Mouse (Mus musculus): Measurements from ENCODE around the gene Nfx1. TPM values are rescaled to one million over a fixed set of nuclear protein-coding genes. Genes with fewer than 3 reads are reported as not detected.

Nfx1 gene
- polyA plus RNA-seq, 1 experiment from 2014 or later: 110 TPM

- H3K27me3 ChIP-seq: no peaks in the 10 kb centered on the region
- ATAC-seq (ENCODE audit: low FRiP score): peak; percentile 98
- under 1% methylated on average over 50 of the region's 50 CpGs for WGBS
- peak within 1 kb of the TSS; percentile 76 for H3K4me2 ChIP-seq (replicated peaks)
- peak within 1 kb of the TSS; percentile 90 for H3K9ac ChIP-seq
- H3K4me1 ChIP-seq: peaks cover 18% of the 10 kb centered on the region
- H3K9me3 ChIP-seq (replicated peaks): no peaks in the 10 kb centered on the region
- peaks cover 44% of the 10 kb centered on the region for H3K36me3 ChIP-seq
- H3K4me3 ChIP-seq: peak within 1 kb of the TSS; percentile 95
- H3K27ac ChIP-seq: peak within 1 kb of the TSS; percentile 89
Observed at GRCm38 (mm10) chr4:40948160-40948708, 22.5 kb upstream of the Nfx1 start, which contains the start of the genes Bag1 and Chmp5. TSS of gene Bag1 (minus strand) at chr4:40948294. TSS of gene Chmp5 (plus strand) at chr4:40948407.

- Histone ChIP-seq H3K9me3 (replicated peaks) (no peaks in the 10 kb centered on the region), H3K27me3 (no peaks in the 10 kb centered on the region), H3K4me1 (peaks cover 8% of the 10 kb centered on the region), H3K27ac (no peak overlapping the region), H3K36me3 (peaks cover 62% of the 10 kb centered on the region), H3K4me3 (no peak overlapping the region), H3K4me2 (replicated peaks) (no peak overlapping the region), H3K9ac (no peak overlapping the region)
- 79% methylated on average over 1 of the region's 1 CpGs for WGBS
- ATAC-seq (ENCODE audit: low FRiP score): no peak
Observed at GRCm38 (mm10) chr4:40953521-40953920, 17.2 kb upstream of the Nfx1 start.

GRCm38 (mm10) chr4:40955942-40956341 lies 14.8 kb upstream of the Nfx1 start:
- H3K4me3 ChIP-seq: no peak overlapping the region
- H3K4me2 ChIP-seq (replicated peaks): no peak overlapping the region
- no peaks in the 10 kb centered on the region for H3K9me3 ChIP-seq (replicated peaks)
- ATAC-seq (ENCODE audit: low FRiP score): no peak
- peaks cover 76% of the 10 kb centered on the region for H3K36me3 ChIP-seq
- H3K9ac ChIP-seq: no peak overlapping the region
- 88% methylated on average over 6 of the region's 6 CpGs for WGBS
- no peaks in the 10 kb centered on the region for H3K27me3 ChIP-seq
- no peak overlapping the region for H3K27ac ChIP-seq
- H3K4me1 ChIP-seq: no peaks in the 10 kb centered on the region

- H3K4me3 ChIP-seq: no peak overlapping the region
- H3K27me3 ChIP-seq: no peaks in the 10 kb centered on the region
- WGBS: 94% methylated on average over 3 of the region's 3 CpGs
- no peaks in the 10 kb centered on the region for H3K4me1 ChIP-seq
- H3K4me2 ChIP-seq (replicated peaks): no peak overlapping the region
- no peaks in the 10 kb centered on the region for H3K9me3 ChIP-seq (replicated peaks)
- H3K9ac ChIP-seq: no peak overlapping the region
- ATAC-seq (ENCODE audit: low FRiP score): no peak
- H3K27ac ChIP-seq: no peak overlapping the region
- H3K36me3 ChIP-seq: peaks cover 82% of the 10 kb centered on the region
Observed at GRCm38 (mm10) chr4:40963536-40963935, 7.2 kb upstream of the Nfx1 start.

GRCm38 (mm10) chr4:40969161-40969560 lies 1.5 kb upstream of the Nfx1 start:
- Histone ChIP-seq H3K36me3 (peaks cover 33% of the 10 kb centered on the region), H3K9me3 (replicated peaks) (no peaks in the 10 kb centered on the region), H3K27ac (no peak overlapping the region), H3K9ac (no peak overlapping the region), H3K4me2 (replicated peaks) (no peak overlapping the region), H3K27me3 (no peaks in the 10 kb centered on the region), H3K4me3 (no peak overlapping the region), H3K4me1 (peaks cover 18% of the 10 kb centered on the region)
- no peak for ATAC-seq (ENCODE audit: low FRiP score)
- 76% methylated on average over 4 of the region's 4 CpGs for WGBS

GRCm38 (mm10) chr4:40969781-40970591 lies 720 bp upstream of the Nfx1 start:
- no peaks in the 10 kb centered on the region for H3K9me3 ChIP-seq (replicated peaks)
- 29% methylated on average over 9 of the region's 13 CpGs for WGBS
- H3K27me3 ChIP-seq: no peaks in the 10 kb centered on the region
- peaks cover 27% of the 10 kb centered on the region for H3K36me3 ChIP-seq
- peak overlapping the region; percentile 79 for H3K4me2 ChIP-seq (replicated peaks)
- peak overlapping the region; percentile 89 for H3K9ac ChIP-seq
- H3K27ac ChIP-seq: peak overlapping the region; percentile 92
- H3K4me1 ChIP-seq: peaks cover 18% of the 10 kb centered on the region
- peak; percentile 72 for ATAC-seq (ENCODE audit: low FRiP score)
- peak overlapping the region; percentile 96 for H3K4me3 ChIP-seq

GRCm38 (mm10) chr4:40970592-40970841 lies 189 bp upstream of the Nfx1 start:
- no peak for ATAC-seq (ENCODE audit: low FRiP score)
- peaks cover 23% of the 10 kb centered on the region for H3K36me3 ChIP-seq
- H3K27me3 ChIP-seq: no peaks in the 10 kb centered on the region
- H3K4me1 ChIP-seq: peaks cover 18% of the 10 kb centered on the region
- H3K27ac ChIP-seq: peak overlapping the region; percentile 92
- H3K9ac ChIP-seq: peak overlapping the region; percentile 89
- H3K4me3 ChIP-seq: peak overlapping the region; percentile 96
- H3K9me3 ChIP-seq (replicated peaks): no peaks in the 10 kb centered on the region
- WGBS: under 1% methylated on average over 16 of the region's 16 CpGs
- H3K4me2 ChIP-seq (replicated peaks): peak overlapping the region; percentile 79

GRCm38 (mm10) chr4:40971744-40972143 lies 1.0 kb downstream of the Nfx1 start:
- peak overlapping the region; percentile 96 for H3K4me3 ChIP-seq
- peak overlapping the region; percentile 79 for H3K4me2 ChIP-seq (replicated peaks)
- 24% methylated on average over 13 of the region's 13 CpGs for WGBS
- peaks cover 18% of the 10 kb centered on the region for H3K4me1 ChIP-seq
- no peaks in the 10 kb centered on the region for H3K27me3 ChIP-seq
- peaks cover 16% of the 10 kb centered on the region for H3K36me3 ChIP-seq
- H3K27ac ChIP-seq: no peak overlapping the region
- no peaks in the 10 kb centered on the region for H3K9me3 ChIP-seq (replicated peaks)
- ATAC-seq (ENCODE audit: low FRiP score): no peak
- H3K9ac ChIP-seq: no peak overlapping the region

GRCm38 (mm10) chr4:40974011-40974410 lies 3.3 kb downstream of the Nfx1 start:
- peaks cover 26% of the 10 kb centered on the region for H3K36me3 ChIP-seq
- no peak overlapping the region for H3K4me2 ChIP-seq (replicated peaks)
- H3K4me1 ChIP-seq: peaks cover 18% of the 10 kb centered on the region
- WGBS: 95% methylated on average over 1 of the region's 1 CpGs
- no peak overlapping the region for H3K9ac ChIP-seq
- H3K27ac ChIP-seq: no peak overlapping the region
- H3K9me3 ChIP-seq (replicated peaks): no peaks in the 10 kb centered on the region
- no peak overlapping the region for H3K4me3 ChIP-seq
- no peak for ATAC-seq (ENCODE audit: low FRiP score)
- no peaks in the 10 kb centered on the region for H3K27me3 ChIP-seq

- Histone ChIP-seq H3K4me3 (no peak overlapping the region), H3K36me3 (peaks cover 39% of the 10 kb centered on the region), H3K27me3 (no peaks in the 10 kb centered on the region), H3K4me2 (replicated peaks) (no peak overlapping the region), H3K9me3 (replicated peaks) (no peaks in the 10 kb centered on the region), H3K27ac (no peak overlapping the region), H3K9ac (no peak overlapping the region), H3K4me1 (peaks cover 12% of the 10 kb centered on the region; the same call in 1 of the 2 replicates)
- WGBS: 92% methylated on average over 3 of the region's 3 CpGs
- no peak for ATAC-seq (ENCODE audit: low FRiP score)
Observed at GRCm38 (mm10) chr4:40975678-40976077, 5.0 kb downstream of the Nfx1 start.

- H3K36me3 ChIP-seq: peaks cover 49% of the 10 kb centered on the region
- WGBS: 93% methylated on average over 10 of the region's 10 CpGs
Observed at GRCm38 (mm10) chr4:40976651-40977050, 5.9 kb downstream of the Nfx1 start.

GRCm38 (mm10) chr4:40979430-40979829 lies 8.7 kb downstream of the Nfx1 start:
- Histone ChIP-seq H3K9ac (no peak overlapping the region), H3K4me2 (replicated peaks) (no peak overlapping the region), H3K4me3 (no peak overlapping the region), H3K27ac (no peak overlapping the region), H3K9me3 (replicated peaks) (no peaks in the 10 kb centered on the region), H3K27me3 (no peaks in the 10 kb centered on the region), H3K36me3 (peaks cover 56% of the 10 kb centered on the region), H3K4me1 (no peaks in the 10 kb centered on the region)
- ATAC-seq (ENCODE audit: low FRiP score): no peak
- WGBS: 100% methylated on average over 1 of the region's 1 CpGs

More at GRCm38 (mm10) chr4:40976651-40977050, 5.9 kb downstream of the Nfx1 start:
- no peak overlapping the region for H3K27ac ChIP-seq
- no peak overlapping the region for H3K9ac ChIP-seq
- no peak overlapping the region for H3K4me3 ChIP-seq
- H3K9me3 ChIP-seq (replicated peaks): no peaks in the 10 kb centered on the region
- peaks cover 12% of the 10 kb centered on the region; the same call in 1 of the 2 replicates for H3K4me1 ChIP-seq
- no peak for ATAC-seq (ENCODE audit: low FRiP score)
- no peak overlapping the region for H3K4me2 ChIP-seq (replicated peaks)
- H3K27me3 ChIP-seq: no peaks in the 10 kb centered on the region

- H3K4me2 ChIP-seq (replicated peaks): no peak overlapping the region
Observed at GRCm38 (mm10) chr4:40982486-40982885, 11.8 kb downstream of the Nfx1 start.

More at GRCm38 (mm10) chr4:40982486-40982885, 11.8 kb downstream of the Nfx1 start:
- Histone ChIP-seq H3K36me3 (peaks cover 66% of the 10 kb centered on the region), H3K9ac (no peak overlapping the region), H3K9me3 (replicated peaks) (no peaks in the 10 kb centered on the region), H3K4me3 (no peak overlapping the region), H3K4me1 (no peaks in the 10 kb centered on the region), H3K27me3 (no peaks in the 10 kb centered on the region), H3K27ac (no peak overlapping the region)
- WGBS: 89% methylated on average over 3 of the region's 3 CpGs
- ATAC-seq (ENCODE audit: low FRiP score): no peak

Data from hindbrain, embryonic 12.5 days (tissue).